In the genomic region with DNA sequence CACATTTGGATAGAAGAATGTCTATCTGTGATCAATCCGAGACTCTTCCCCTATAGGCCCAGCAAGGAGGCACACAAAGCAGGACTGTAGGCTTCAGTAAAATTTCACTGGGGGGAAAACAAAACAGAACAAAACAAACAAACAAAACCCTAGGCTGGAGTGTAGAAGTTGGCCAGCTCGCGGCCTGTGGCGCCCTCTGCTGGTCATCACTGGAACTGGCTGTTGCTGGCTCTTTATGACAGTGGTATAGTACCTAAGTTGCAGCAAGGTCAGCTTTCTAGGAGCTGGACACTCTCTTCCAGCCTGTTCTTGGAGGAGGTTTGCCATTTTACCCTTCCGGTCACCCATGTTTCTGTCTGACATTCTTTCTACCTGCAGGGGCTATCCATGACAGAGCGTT, we compare ENCODE assay signal across 9 mouse cellular contexts. TPM values are rescaled to one million over a fixed set of nuclear protein-coding genes. Genes with fewer than 3 reads are reported as not detected.
A peak's percentile ranks its signal among the peaks of the same experiment; 100 is the strongest.
DNase-seq lines count a peak whose midpoint lies in the region; ATAC-seq and TF ChIP-seq lines count a peak whose summit lies in the region.
"Had no signal": no experiment of that assay in that cellular context is flagged by ENCODE, and none has a peak within 500 bp of the region (broad histone marks: within the 10 kb centered on the region; RNA-seq: fewer than 3 reads in every experiment).

No protein-coding gene starts in this region.

- H3K36me3 ChIP-seq in forebrain, embryonic 12.5 days (replicated peaks): no peaks in the 10 kb centered on the region
- H3K36me3 ChIP-seq in hindbrain, embryonic 11.5 days (ENCODE audit: control insufficient read depth, insufficient read depth, low read length): no peaks in the 10 kb centered on the region
- H3K36me3 ChIP-seq in midbrain, embryonic 10.5 days: no peaks in the 10 kb centered on the region
- H3K36me3 ChIP-seq: limb, embryonic 12.5 days had no signal

- peaks cover 12% of the 10 kb centered on the region; the same call in 1 of the 2 replicates for H3K27me3 ChIP-seq in forebrain, embryonic 12.5 days
- no peaks in the 10 kb centered on the region for H3K27me3 ChIP-seq in hindbrain, embryonic 11.5 days (ENCODE audit: control insufficient read depth, insufficient read depth, low read length)
- 0 out of 2 replicates have a peak, but pooled peaks cover 9% of the 10 kb centered on the region for H3K27me3 ChIP-seq in midbrain, embryonic 10.5 days (ENCODE audit: low read depth, poor library complexity, severe bottlenecking)

- H3K4me3 ChIP-seq in forebrain, embryonic 12.5 days (replicated peaks): no peak overlapping the region
- no peak overlapping the region for H3K4me3 ChIP-seq in hindbrain, embryonic 11.5 days (ENCODE audit: low read depth, low read length)
- no peak overlapping the region for H3K4me3 ChIP-seq in left cerebral cortex, adult 2 months
- no peak overlapping the region for H3K4me3 ChIP-seq in midbrain, embryonic 10.5 days
- H3K4me3 ChIP-seq: limb, embryonic 12.5 days had no signal

- H3K9me3 ChIP-seq in forebrain, embryonic 12.5 days: no peaks in the 10 kb centered on the region
- no peaks in the 10 kb centered on the region for H3K9me3 ChIP-seq in hindbrain, embryonic 11.5 days (ENCODE audit: control insufficient read depth, low read length)
- H3K9me3 ChIP-seq in midbrain, embryonic 10.5 days (replicated peaks): no peaks in the 10 kb centered on the region
- H3K9me3 ChIP-seq: limb, embryonic 12.5 days had no signal

- no peak overlapping the region for H3K4me2 ChIP-seq in forebrain, embryonic 12.5 days
- no peak overlapping the region for H3K4me2 ChIP-seq in hindbrain, embryonic 11.5 days (replicated peaks; ENCODE audit: low read depth, low read length)
- H3K4me2 ChIP-seq: limb, embryonic 12.5 days had no signal

- peak; percentile 83 for ATAC-seq in forebrain, embryonic 12.5 days (ENCODE audit: low FRiP score)
- ATAC-seq in hindbrain, embryonic 11.5 days (ENCODE audit: low FRiP score): peak; percentile 67

- peak; percentile 98 for TF ChIP-seq CTCF in brain, embryonic 14.5 days (IDR thresholded peaks at IDR 0.05; ENCODE audit: borderline replicate concordance, extremely low read depth, insufficient read depth, insufficient read length)
- TF ChIP-seq CTCF in left cerebral cortex, adult 2 months (IDR thresholded peaks at IDR 0.05): no peak; the same call in none of the 2 replicates

- TF ChIP-seq POLR2A in brain, embryonic 14.5 days (IDR thresholded peaks at IDR 0.05; ENCODE audit: borderline replicate concordance, extremely low read depth, insufficient read depth, insufficient read length, poor library complexity, severe bottlenecking): no peak

- DNase-seq in heart, adult 11 months: peak; percentile 73
- DNase-seq in heart, postnatal 25 days (ENCODE audit: low spot score): no peak
- DNase-seq in brain, embryonic 14.5 days (ENCODE audit: low read depth): peak; percentile 77
- DNase-seq in hindbrain, embryonic 11.5 days (ENCODE audit: low spot score): peak; percentile 87
- DNase-seq in left cerebral cortex, adult 2 months (ENCODE audit: extremely low spot score in 1 of 2, low spot score in 2 of 2): peak; percentile 71 to 79
- DNase-seq in midbrain, embryonic 10.5 days (ENCODE audit: low spot score): peak; percentile 73
- peak; percentile 27 to 57 for DNase-seq in right cerebral cortex, postnatal 36 days (ENCODE audit: low spot score in 2 of 2)

- intact Hi-C loops in heart, postnatal 25 days (cut with DNase I): loop anchor here (1.0 kb wide), 1 partner anchor 184 kb away; no protein-coding TSS in a partner anchor
- intact Hi-C loops in left cerebral cortex, adult 2 months (cut with DNase I): loop anchor here (1.0 to 10.0 kb wide), 4 partner anchors 184 to 743 kb away; a partner anchor contains a TSS

- H3K9ac ChIP-seq in forebrain, embryonic 12.5 days: no peak overlapping the region
- no peak overlapping the region for H3K9ac ChIP-seq in hindbrain, embryonic 11.5 days (ENCODE audit: low read depth, low read length)
- H3K9ac ChIP-seq: limb, embryonic 12.5 days had no signal

- WGBS in forebrain, embryonic 12.5 days: 23% methylated on average over 6 of the region's 6 CpGs
- WGBS in hindbrain, embryonic 11.5 days: 21% methylated on average over 6 of the region's 6 CpGs
- 26% methylated on average over 6 of the region's 6 CpGs for WGBS in midbrain, embryonic 10.5 days

- H3K4me1 ChIP-seq in forebrain, embryonic 12.5 days: 0 out of 2 replicates have a peak, but pooled peaks cover 5% of the 10 kb centered on the region
- no peaks in the 10 kb centered on the region for H3K4me1 ChIP-seq in hindbrain, embryonic 11.5 days (replicated peaks; ENCODE audit: control insufficient read depth, insufficient read depth, low read length)
- peaks cover 12% of the 10 kb centered on the region; the same call in 1 of the 2 replicates for H3K4me1 ChIP-seq in midbrain, embryonic 10.5 days

- H3K27ac ChIP-seq in forebrain, embryonic 12.5 days: no peak overlapping the region
- H3K27ac ChIP-seq in hindbrain, embryonic 11.5 days (ENCODE audit: low read depth, low read length): no peak overlapping the region
- H3K27ac ChIP-seq in left cerebral cortex, adult 2 months: no peak overlapping the region
- no peak overlapping the region for H3K27ac ChIP-seq in midbrain, embryonic 10.5 days (replicated peaks)
- H3K27ac ChIP-seq: limb, embryonic 12.5 days had no signal

RNA-seq across cellular contexts. Expression of a gene that starts 45.2 kb away (rescaled TPM):
- total RNA-seq in heart, postnatal 25 days (2021): 1 to 10 TPM in 1 of 2 experiments, under 1 TPM in 1; 0.70 to 1.1 TPM
- polyA plus RNA-seq in brain, embryonic 14.5 days (2012; rRNA removed): 0.09 and 0.23 TPM in 2 replicates
- polyA plus RNA-seq in forebrain, embryonic 12.5 days (2016; fragmentation: Nextera tagmentation; extraction: Ambion mirVana): 0.08 TPM in 1 of 2 replicates, not detected in the other
- 0.20 and 0.22 TPM in 2 replicates for polyA plus RNA-seq in hindbrain, embryonic 11.5 days (2014; fragmentation: Nextera tagmentation; extraction: Ambion mirVana)
- under 1 TPM; 0.07 to 0.25 TPM for total RNA-seq in left cerebral cortex, adult 2 months (2021)
- 0.19 and 0.25 TPM in 2 replicates for polyA plus RNA-seq in midbrain, embryonic 10.5 days (2016; fragmentation: Nextera tagmentation; extraction: Ambion mirVana)
